21 mouse cellular contexts compared by ENCODE assay signal in genomic region chr16:44630426-44630825, GRCm38 (mm10).
DNase-seq lines count a peak whose midpoint lies in the region; ATAC-seq lines count a peak whose summit lies in the region.
"Had no signal": no experiment of that assay in that cellular context is flagged by ENCODE, and none has a peak within 500 bp of the region (broad histone marks: within the 10 kb centered on the region; RNA-seq: fewer than 3 reads in every experiment).

No protein-coding gene starts in this region.

- H3K27ac ChIP-seq in heart, embryonic 15.5 days: peak overlapping the region; percentile 22; the same call in 1 of the 2 replicates
- H3K27ac ChIP-seq in liver, embryonic 11.5 days (ENCODE audit: low read depth, low read length): peak overlapping the region; percentile 25; the same call in 1 of the 2 replicates
- peak overlapping the region; percentile 92; the same call in 1 of the 2 replicates for H3K27ac ChIP-seq in embryonic facial prominence, embryonic 14.5 days (replicated peaks; ENCODE audit: low read depth, low read length)
- H3K27ac ChIP-seq in limb, embryonic 12.5 days: peak overlapping the region; percentile 72
- H3K27ac ChIP-seq: forebrain, embryonic 13.5 days; liver, embryonic 12.5 days had no signal

- no peak overlapping the region for H3K4me3 ChIP-seq in heart, embryonic 15.5 days
- no peak overlapping the region for H3K4me3 ChIP-seq in liver, embryonic 11.5 days (ENCODE audit: low read depth, low read length)
- no peak overlapping the region for H3K4me3 ChIP-seq in embryonic facial prominence, embryonic 14.5 days (ENCODE audit: low read depth, low read length)
- H3K4me3 ChIP-seq in limb, embryonic 12.5 days (replicated peaks): no peak overlapping the region
- H3K4me3 ChIP-seq: erythroblast, embryonic 14.5 days; forebrain, embryonic 13.5 days; heart, embryonic 10.5 days; hindbrain, embryonic 12.5 days; intestine, embryonic 15.5 days; liver, embryonic 12.5 days; megakaryocyte, embryonic 14.5 days had no signal

- H3K9me3 ChIP-seq in heart, embryonic 15.5 days (replicated peaks): no peaks in the 10 kb centered on the region
- H3K9me3 ChIP-seq in liver, embryonic 11.5 days (ENCODE audit: control insufficient read depth, low read length): no peaks in the 10 kb centered on the region
- no peaks in the 10 kb centered on the region for H3K9me3 ChIP-seq in embryonic facial prominence, embryonic 14.5 days (ENCODE audit: control insufficient read depth, low read length)
- no peaks in the 10 kb centered on the region for H3K9me3 ChIP-seq in limb, embryonic 12.5 days
- H3K9me3 ChIP-seq: forebrain, embryonic 13.5 days; heart, embryonic 10.5 days; hindbrain, embryonic 12.5 days; intestine, embryonic 15.5 days; liver, embryonic 12.5 days; megakaryocyte, embryonic 14.5 days had no signal

- no peak for ATAC-seq in heart, embryonic 15.5 days (replicated peaks; ENCODE audit: insufficient number of reproducible peaks, insufficient read depth, low FRiP score, low read depth)
- ATAC-seq in liver, embryonic 11.5 days (replicated peaks; ENCODE audit: low FRiP score): no peak
- no peak for ATAC-seq in embryonic facial prominence, embryonic 14.5 days (ENCODE audit: low read depth)
- ATAC-seq in limb, embryonic 12.5 days (ENCODE audit: insufficient number of reproducible peaks, insufficient read depth, low FRiP score, low TSS enrichment, low read depth): no peak
- ATAC-seq: forebrain, embryonic 13.5 days; intestine, embryonic 15.5 days; liver, embryonic 12.5 days had no signal

- 60% methylated on average over 9 of the region's 9 CpGs for WGBS in heart, embryonic 15.5 days
- 62% methylated on average over 9 of the region's 9 CpGs for WGBS in liver, embryonic 11.5 days
- 54% methylated on average over 9 of the region's 9 CpGs for WGBS in embryonic facial prominence, embryonic 14.5 days
- 11% methylated on average over 9 of the region's 9 CpGs for WGBS in limb, embryonic 12.5 days

- no peak overlapping the region for H3K9ac ChIP-seq in heart, embryonic 15.5 days
- H3K9ac ChIP-seq in liver, embryonic 11.5 days (ENCODE audit: low read depth, low read length): no peak overlapping the region
- no peak overlapping the region for H3K9ac ChIP-seq in embryonic facial prominence, embryonic 14.5 days (ENCODE audit: low read depth, low read length)
- no peak overlapping the region for H3K9ac ChIP-seq in limb, embryonic 12.5 days (replicated peaks)
- H3K9ac ChIP-seq: forebrain, embryonic 13.5 days; hindbrain, embryonic 12.5 days; intestine, embryonic 15.5 days; liver, embryonic 12.5 days had no signal

- no peaks in the 10 kb centered on the region for H3K36me3 ChIP-seq in heart, embryonic 15.5 days
- no peaks in the 10 kb centered on the region for H3K36me3 ChIP-seq in liver, embryonic 11.5 days (ENCODE audit: control insufficient read depth, insufficient read depth, low read length)
- no peaks in the 10 kb centered on the region for H3K36me3 ChIP-seq in embryonic facial prominence, embryonic 14.5 days (ENCODE audit: control insufficient read depth, insufficient read depth, low read length)
- no peaks in the 10 kb centered on the region for H3K36me3 ChIP-seq in limb, embryonic 12.5 days
- H3K36me3 ChIP-seq: heart, embryonic 10.5 days; hindbrain, embryonic 12.5 days; intestine, embryonic 15.5 days; liver, embryonic 12.5 days had no signal

- DNase-seq in heart, adult 8-10 months (ENCODE audit: low spot score): no peak
- DNase-seq in liver, embryonic 11.5 days (ENCODE audit: low spot score): no peak
- no peak for DNase-seq in liver
- DNase-seq in embryonic facial prominence, embryonic 14.5 days (ENCODE audit: low spot score): no peak
- DNase-seq in testis, postnatal 14 days (ENCODE audit: low spot score): no peak
- DNase-seq: adrenal gland, postnatal 25 days; B cell, adult 2 months; cerebellum, adult 11 months; cerebellum, postnatal 14 days; heart, postnatal 10 days; lung, adult 2 months; midbrain, embryonic 14.5 days had no signal

- peaks cover 26% of the 10 kb centered on the region for H3K4me1 ChIP-seq in heart, embryonic 15.5 days (replicated peaks)
- no peaks in the 10 kb centered on the region; the same call in 1 of the 2 replicates for H3K4me1 ChIP-seq in liver, embryonic 11.5 days (replicated peaks; ENCODE audit: control insufficient read depth, insufficient read depth, low read length)
- peaks cover 48% of the 10 kb centered on the region for H3K4me1 ChIP-seq in embryonic facial prominence, embryonic 14.5 days (ENCODE audit: control insufficient read depth, insufficient read depth, low read length)
- peaks cover 57% of the 10 kb centered on the region for H3K4me1 ChIP-seq in limb, embryonic 12.5 days (replicated peaks)
- H3K4me1 ChIP-seq: liver, embryonic 12.5 days had no signal

- H3K27me3 ChIP-seq in heart, embryonic 15.5 days: no peaks in the 10 kb centered on the region
- H3K27me3 ChIP-seq in liver, embryonic 11.5 days (replicated peaks; ENCODE audit: control insufficient read depth, insufficient read depth, low read length): no peaks in the 10 kb centered on the region
- H3K27me3 ChIP-seq in embryonic facial prominence, embryonic 14.5 days (replicated peaks; ENCODE audit: control insufficient read depth, insufficient read depth, low read length): no peaks in the 10 kb centered on the region
- no peaks in the 10 kb centered on the region for H3K27me3 ChIP-seq in limb, embryonic 12.5 days
- H3K27me3 ChIP-seq: forebrain, embryonic 13.5 days; hindbrain, embryonic 12.5 days; intestine, embryonic 15.5 days; liver, embryonic 12.5 days had no signal

- H3K4me2 ChIP-seq in heart, embryonic 15.5 days: no peak overlapping the region
- no peak overlapping the region for H3K4me2 ChIP-seq in liver, embryonic 11.5 days
- no peak overlapping the region for H3K4me2 ChIP-seq in embryonic facial prominence, embryonic 14.5 days (ENCODE audit: low read depth, low read length)
- H3K4me2 ChIP-seq in limb, embryonic 12.5 days: no peak overlapping the region
- H3K4me2 ChIP-seq: forebrain, embryonic 13.5 days; hindbrain, embryonic 12.5 days; intestine, embryonic 15.5 days; liver, embryonic 12.5 days had no signal

Comparison
In these comparisons a context has a peak if more than half of its experiments do, and no peak if none do; other contexts are left out.
1. H3K27ac ChIP-seq: peak in every context shown above with its lines; median percentile 92 in embryonic facial prominence, embryonic 14.5 days; 72 in limb, embryonic 12.5 days; 25 in liver, embryonic 11.5 days; 22 in heart, embryonic 15.5 days.